Mouse (Mus musculus) left cerebral cortex, postnatal 4 days (tissue): ENCODE results near the gene Slc44a2. TPM values are rescaled to one million over a fixed set of nuclear protein-coding genes. Genes with fewer than 3 reads are reported as not detected.
"Not testable (repeated sequence)": the region's sequence is repeated elsewhere in the genome, so short reads cannot be mapped to it uniquely, and the experiment has no call there.

Experiments used
- DNase-seq: peaks from one replicate; pipeline ENCODE4 v3.0.0-alpha.2; 2022
- intact Hi-C: fragments of 180-260 bp; cut with DNase I; formaldehyde crosslinking; loops from one replicate; pipeline ENCODE4 v1.15.1; 2025
- total RNA-seq, 2 experiments: library from RNA; stranded (reverse); gene quantifications; 2 replicates each; pipeline ENCODE4 v1.2.3; 2021

The Slc44a2 gene
- total RNA-seq, 2 experiments from 2014 or later, result 69.9 to 71.5 TPM

DNA sequence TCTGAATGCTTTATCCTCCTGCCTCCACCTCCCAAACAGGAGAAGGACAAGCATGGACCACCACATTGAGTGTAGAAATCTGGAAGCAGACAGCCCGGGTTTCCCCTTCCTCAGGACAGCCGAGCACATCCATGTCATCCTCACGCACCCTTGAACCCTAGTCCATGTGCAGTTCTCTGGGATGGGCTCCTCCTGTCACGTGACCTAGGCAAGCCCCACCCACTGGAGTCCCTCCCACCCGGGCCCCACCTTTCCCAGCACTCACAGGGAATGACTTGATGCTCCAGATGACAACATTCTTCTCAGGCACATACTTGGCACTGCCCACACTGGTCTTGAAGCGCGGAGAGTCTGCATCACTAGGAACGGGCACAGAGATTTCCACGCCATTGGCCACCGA, 21.5 kb upstream of the Slc44a2 start:
- intact Hi-C loops, result no loop called here
- no peak for DNase-seq

DNA sequence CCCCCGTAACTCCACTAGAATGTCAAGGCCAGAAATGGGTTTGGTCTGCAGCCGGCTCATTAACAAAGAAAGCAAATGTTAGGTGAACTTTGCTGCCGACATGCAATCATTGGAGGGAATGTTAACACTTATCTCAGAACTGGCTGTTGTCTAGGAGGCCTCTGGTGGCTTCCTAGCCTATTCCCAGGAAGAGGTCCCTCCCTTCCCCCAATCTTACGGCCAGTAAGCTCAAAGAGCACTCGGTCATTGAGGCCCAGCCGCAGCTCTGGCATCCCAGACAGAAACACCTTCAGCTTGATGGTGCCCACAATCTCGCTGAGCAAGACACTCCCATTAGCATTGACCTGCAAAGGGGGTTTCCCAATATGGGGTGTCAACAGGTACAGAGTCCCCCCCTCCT, 15.4 kb upstream of the Slc44a2 start:
- intact Hi-C loops, result no loop called here
- no peak for DNase-seq

DNA sequence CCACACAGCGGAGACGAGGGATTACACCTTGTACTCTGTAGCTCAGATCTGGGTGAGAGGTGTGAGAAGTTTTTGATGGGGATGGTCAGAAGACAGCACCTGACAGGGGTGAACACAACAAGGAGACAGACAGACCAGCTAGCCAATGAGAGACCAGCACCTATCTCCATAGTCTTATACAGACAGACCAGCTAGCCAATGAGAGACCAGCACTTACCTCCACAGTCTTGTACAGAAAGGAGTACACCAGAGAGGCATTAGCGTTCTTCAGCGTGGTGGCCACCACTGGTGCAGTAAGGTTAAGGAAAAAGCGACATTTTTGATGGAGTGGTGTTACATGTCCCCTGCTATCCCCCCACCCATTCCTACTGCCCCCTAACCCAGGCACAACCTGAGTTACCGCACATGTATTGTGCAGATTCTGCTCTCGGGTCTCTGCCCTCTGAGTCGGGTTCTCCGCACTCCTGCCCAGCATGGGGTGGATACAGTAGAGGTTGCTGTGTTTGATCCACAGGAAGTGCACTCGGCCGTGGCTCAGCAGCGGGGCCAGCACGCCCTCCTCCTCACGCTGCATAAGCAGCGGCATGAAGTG, 11.3 kb upstream of the Slc44a2 start:
- intact Hi-C loops, result no loop called here
- DNase-seq, result no peak

DNA sequence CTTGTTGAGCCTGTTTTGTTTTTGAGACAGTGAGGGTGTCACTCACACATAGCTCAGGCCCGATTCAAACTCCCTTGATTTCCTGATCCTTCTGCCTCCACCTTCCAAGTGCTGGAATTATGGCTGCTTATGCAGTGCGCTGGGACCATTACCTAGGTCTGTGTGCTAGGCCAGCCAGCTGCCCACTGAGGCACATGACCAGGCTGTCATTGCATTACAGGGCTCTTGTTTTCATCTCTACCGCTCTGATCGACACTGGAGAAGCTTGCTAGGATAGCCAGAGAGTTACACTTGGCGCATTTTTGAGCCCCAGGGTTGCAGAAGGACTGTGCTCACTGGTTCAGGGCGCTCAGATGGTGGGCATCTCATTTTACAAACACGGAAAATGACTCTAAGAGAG, 8.8 kb upstream of the Slc44a2 start:
- intact Hi-C loops, result no loop called here
- DNase-seq, result no peak

DNA sequence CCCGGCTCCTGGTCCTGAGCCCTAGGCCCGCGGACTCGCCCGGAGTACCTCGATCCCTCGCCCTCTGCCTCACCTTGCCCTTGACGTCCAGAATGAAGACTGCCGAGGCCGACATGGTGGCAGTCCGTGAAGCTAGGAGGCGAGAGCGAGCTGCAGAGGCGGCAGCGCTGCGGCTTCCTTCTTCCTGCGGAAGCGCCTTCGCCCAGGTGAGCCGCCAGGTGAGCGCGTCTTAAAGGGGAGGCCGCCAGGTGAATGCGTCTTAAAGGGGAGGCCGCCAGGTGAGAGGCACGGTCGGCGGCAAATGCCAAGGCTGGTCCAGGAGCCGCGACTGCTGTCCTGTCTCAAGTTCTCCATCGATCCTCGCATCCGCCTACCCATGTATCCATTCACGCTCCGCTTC, 8.4 kb upstream of the Slc44a2 start, which contains the start of gene Ap1m2:
Gene Ap1m2 (minus strand): TSS at position 204 of the 400 bp plus-strand sequence.
- intact Hi-C loops, result no loop called here
- DNase-seq, result no peak

DNA sequence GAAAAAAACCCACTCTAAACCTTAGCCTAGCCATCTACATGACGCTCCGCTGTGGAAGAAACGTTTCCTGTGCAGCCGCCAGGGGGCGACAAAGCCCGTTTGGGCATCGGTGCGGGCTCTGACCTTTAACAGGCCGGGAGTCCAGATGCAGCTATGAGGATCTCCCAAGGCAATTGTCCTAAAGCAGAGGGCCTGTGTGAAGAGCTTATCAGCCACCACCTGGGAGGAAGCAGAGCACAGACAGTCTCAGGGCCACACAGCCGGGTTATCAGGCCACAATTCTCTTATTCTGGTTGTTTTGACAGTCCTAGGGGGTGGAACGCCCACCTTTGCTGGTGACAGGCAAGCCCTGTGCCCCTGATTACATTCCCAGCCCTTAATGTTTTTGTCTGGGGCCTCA, 7.1 kb upstream of the Slc44a2 start:
- peak; percentile 89 for DNase-seq
- intact Hi-C loops, result no loop called here

DNA sequence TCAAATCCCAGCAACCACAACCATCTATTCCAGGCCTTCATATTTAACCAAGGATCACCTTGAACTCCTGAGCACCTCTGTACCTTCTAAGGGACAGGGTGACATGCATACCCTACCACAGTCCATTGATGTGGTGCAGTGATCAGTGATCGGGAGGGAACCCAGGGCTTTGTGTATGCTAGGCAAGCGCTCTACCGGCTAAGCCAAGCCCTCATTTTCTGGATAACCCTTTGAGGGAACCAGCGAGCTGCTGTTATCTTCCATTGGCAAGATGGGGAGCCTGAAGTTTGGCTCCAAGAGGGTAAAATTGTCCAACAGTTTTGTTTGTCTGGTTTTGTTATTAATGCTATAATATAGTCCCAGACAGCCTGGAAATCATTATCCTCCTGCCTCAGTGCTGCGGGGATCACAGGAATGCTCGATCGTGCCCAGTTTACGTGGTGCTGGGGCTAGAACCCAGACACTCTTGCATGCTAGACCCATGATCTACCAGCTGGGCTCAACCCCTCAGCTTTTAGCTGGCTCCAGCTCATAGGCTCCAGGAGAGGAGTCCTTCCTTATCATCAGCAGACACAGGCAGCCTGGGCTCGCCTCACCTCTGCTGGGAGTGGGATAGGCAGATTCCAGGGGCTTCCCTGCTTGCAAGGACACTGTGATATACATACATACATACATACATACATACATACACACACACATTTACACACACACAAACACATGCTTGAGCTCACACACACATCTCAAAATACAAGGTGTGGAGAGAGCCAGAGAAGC, 5.9 kb upstream of the Slc44a2 start:
- intact Hi-C loops, result no loop called here
- DNase-seq, result no peak

DNA sequence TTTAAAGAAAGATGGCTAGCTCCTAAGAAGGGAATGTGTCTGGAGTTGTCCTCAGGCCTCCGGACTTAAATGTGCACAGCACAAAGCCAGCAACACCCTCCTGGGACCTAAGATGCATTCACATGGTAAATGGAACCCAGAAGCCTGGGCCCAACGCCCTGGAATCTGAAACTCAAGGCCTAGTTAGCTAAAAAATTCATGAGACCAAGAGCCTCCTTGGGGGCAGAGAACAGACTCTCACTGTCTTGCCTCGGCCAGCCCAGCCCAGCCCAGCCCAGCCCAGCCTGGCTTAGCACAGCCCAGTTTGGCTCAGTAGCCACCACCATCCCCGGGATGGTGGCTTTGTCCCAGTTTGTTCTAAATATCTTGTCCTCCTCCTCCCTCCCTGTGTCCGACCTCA, 5.1 kb upstream of the Slc44a2 start:
- intact Hi-C loops, result no loop called here
- DNase-seq, result no peak

DNA sequence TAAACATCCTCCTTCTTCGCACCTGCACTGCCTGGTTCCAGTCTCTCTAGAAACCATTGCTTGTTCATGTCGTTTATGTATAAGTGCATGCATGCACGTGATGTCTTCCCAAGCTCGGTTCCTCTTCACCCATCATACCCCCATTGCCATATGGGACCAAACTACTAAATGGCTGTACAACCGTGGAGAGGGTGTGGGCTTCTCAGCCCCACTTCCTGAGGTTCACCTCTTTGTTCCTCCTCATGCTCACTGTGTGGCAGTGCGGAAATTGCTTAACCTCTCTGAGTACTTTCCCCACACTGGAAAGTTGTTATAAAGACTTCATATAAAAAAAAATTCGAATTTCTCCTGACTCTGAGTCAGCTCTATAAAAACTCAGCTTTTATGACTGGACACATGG, 3.8 kb upstream of the Slc44a2 start:
- no peak for DNase-seq
- intact Hi-C loops, result no loop called here

DNA sequence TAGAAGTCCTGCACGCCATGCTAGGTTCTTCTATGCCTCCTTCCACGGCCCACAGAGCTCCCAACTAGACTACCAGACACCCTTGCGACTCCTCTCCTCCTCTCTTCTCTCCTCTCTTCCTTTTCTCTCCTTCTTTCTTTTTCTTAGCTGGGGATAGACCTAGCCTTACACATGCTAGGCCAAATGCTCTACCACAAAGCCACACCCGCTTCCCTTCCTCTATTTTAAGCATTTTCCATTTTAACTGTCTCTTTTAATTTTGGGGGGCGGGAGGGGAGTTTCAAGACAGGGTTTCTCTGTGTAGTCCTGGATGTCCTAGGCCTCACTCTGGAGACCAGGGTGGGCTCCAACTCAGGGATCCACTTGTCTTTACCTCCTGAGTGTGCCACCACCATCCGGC, 1.7 kb upstream of the Slc44a2 start:
- intact Hi-C loops, result no loop called here
- no peak for DNase-seq

DNA sequence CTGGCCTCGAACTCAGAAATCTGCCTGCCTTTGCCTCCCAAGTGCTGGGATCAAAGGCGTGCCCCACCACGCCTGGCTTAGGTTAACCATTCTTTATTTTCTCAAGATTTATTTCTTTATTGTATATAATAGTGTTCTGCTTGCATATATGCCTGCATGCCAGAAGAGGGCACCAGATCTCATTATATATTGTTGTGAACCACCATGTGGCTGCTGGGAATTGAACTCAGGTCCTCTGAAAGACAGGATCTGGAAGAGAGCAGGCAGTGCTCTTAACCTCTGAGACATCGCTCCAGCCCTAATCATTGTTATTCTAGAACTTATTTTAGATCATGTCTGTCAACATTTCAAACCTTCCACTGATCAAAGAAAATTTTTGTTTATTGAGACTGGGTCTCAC, 995 bp upstream of the Slc44a2 start:
- no peak for DNase-seq
- intact Hi-C loops, result no loop called here

DNA sequence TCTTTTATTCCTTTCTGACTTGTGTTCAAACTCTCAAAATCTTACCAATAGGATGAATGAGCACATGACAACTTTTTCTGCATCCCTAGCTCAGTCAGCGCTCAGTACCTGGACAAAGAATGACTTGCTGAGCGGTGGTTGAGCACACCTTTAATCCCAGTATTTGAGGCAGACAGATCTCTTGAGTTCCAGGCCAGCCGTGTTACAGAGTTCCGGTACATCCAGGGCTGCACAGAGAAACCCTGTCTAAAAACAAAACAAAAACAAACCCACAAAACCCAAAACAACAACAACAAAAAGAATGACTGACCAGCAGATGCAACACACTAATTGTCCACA, 249 bp upstream of the Slc44a2 start:
- no peak for DNase-seq
- intact Hi-C loops, result no loop called here

DNA sequence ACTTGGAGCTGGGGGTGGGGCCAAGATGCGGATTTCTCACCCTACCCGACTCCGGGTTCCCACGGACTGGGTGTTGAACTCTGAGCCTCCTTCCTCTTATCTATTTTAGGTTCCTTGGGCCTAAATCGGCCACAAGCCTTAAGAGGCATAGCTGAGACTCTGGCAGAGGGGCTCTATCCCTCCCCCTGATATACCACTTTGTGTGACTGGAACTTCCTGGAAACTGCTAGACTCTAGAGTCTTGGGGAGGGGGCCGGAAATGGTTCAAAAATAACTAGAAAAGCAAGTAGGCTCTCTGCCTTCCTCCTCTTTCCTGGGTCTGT, 976 bp downstream of the Slc44a2 start:
- intact Hi-C loops, result no loop called here
- DNase-seq, result no peak

DNA sequence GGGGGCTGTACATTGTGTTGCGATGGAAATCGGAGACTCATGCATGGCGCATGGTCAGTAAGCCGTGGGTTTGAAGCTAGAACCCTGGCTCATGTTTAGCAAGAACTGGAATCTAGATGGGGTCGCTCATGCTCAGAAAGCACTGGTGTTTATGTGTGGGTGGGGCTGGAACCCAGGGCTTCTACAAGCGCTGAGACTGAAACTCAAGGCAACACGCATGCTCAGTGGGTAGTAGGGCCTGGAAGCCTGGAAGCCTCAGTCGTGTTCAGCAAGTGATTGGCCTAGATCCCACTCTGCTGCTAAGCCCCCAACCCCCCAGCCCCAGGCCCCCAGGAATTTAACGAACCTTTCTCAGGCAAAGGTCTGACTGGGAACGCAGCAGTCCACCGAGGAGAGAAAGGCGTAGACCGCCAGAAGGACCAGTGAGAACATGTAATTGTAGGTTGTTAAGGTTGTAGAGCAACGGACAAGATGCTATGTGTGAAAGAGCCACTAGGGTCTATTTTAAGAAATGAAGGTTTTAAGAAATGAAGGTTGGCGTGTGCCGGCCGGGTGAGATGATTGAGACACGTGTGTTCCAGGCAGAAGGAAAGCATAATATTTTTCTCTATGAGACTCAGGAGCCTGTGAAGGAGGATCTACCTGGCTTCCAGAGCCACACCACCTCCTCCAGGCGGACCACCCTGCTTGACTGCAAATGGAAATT, 1.9 kb downstream of the Slc44a2 start:
- intact Hi-C loops, result no loop called here
- no peak for DNase-seq

DNA sequence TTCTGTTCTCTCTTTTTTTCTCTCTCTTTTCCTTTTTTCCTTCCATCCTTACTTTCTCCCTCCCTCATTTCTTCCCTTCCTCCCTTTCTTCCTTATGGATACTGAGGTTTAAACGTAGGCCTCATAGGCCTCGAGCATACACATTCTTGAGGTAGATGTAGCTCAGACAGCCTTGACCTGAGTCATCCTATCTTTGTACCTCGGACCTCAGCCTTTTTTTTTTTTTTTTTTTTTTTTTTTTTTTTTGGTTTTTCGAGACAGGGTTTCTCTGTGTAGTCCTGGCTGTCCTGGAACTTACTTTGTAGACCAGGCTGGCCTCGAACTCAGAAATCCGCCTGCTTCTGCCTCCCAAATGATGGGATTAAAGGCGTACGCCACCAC, 2.4 kb downstream of the Slc44a2 start:
- DNase-seq, intact Hi-C loops: not testable (repeated sequence)

DNA sequence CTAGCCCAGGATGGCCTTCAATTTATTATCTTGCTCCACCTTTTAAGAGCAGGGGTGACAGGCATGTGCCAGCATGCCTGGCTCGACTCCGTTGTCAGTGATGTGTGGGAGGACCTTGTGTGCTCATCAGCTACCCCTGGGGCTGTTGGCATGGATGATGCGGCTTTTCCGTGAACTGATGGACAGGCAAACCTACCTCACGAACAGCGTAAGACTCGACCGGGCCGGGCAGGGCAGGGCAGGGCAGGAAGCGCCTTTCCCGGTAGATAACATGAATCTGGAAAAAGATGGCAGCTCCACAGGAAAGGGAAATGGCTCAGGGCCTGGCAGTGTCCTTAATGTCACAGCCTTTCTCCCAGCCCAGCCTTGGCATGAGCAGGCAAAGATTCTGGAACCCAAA, 3.8 kb downstream of the Slc44a2 start:
- no peak for DNase-seq
- intact Hi-C loops, result no loop called here

DNA sequence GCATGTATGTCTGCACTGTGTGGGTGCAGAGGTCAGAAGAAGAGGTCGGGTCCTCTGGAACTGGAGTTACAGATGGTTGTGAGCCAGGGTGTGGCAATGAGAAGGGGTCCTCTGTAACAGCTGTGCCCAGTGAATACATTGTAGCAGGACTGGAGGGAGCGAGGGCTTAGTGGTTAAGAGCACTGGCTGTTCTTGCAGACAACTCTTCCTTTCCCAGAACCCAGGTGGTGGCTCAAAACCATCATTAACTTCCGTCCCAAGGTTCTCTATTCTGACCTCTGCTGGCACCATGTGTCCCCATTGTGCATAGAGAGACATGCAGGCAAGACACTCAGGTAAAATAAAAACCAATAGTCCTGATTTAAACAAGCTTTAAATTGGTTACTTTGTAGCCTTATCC, 7.1 kb downstream of the Slc44a2 start:
- DNase-seq, result no peak
- intact Hi-C loops, result no loop called here

DNA sequence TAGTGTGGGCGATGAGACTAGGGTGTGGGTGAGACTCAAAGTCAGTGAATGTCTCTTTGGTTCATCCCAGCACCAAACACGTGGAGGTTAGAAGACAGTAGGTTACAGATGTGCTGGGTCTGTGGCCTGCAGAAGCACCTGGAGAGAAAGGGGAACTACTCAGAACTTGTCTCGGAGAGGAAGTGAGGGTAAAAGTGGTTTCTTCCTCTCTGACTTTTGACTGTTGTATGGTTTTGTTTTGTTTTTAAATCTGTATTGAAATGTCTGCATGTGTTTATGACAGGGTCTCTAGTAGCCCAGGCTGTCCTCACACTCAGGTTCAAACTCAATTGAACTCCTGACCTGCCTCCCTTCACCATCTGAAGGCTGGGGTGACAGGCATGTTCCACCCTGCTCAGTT, 7.5 kb downstream of the Slc44a2 start:
- intact Hi-C loops, result no loop called here

DNA sequence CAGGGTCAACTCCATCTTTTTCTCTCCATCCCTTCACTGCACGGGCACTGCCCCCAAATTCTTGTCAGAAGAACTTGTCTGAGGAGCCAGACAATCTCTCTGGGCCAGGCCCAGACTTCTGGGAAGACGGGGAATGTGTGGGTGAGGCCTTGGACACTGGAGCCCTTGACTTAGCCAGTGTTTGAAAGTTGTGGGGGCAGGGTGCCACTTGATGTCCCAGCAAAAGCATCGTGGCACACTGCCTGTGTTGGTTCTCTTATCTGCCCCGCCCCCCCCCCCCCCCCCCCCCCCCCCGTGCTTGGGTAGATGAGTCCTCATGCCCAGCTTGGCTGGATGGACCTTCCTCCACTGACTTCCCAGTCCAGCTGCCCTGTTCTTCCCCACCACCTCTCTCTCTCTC, 8.5 kb downstream of the Slc44a2 start:
- intact Hi-C loops, result no loop called here

More for the DNA sequence above, 7.5 kb downstream of the Slc44a2 start:
- DNase-seq, result no peak

DNA sequence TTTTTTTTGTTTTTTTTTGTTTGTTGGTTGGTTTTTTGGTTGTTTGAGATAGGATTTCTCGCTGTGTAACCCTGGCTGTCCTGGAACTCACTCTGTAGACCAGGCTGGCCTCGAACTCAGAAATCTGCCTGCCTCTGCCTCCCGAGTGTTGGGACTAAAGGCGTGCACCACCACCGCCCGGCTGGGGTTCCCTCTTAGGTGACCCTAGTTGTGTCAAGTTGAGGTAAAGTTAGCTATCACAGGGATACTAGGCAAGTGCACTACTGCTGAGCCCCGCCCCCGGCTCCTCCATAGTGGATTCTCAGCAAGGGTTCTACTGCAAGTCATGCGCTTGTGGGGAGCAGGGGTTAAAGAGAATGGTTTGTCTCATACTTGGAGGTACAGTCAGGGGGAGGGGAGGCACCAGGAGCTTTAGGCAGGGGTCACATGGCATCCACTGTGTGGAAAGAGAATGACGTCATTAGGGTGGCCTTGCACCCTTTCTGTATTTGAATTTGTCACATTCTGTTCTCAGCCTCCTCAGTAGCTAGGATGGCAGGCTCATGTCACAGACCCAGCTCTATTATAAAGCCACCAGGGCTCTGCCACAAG, 9.3 kb downstream of the Slc44a2 start:
- DNase-seq, result no peak
- intact Hi-C loops, result no loop called here

More for the DNA sequence above, 8.5 kb downstream of the Slc44a2 start:
- no peak for DNase-seq

DNA sequence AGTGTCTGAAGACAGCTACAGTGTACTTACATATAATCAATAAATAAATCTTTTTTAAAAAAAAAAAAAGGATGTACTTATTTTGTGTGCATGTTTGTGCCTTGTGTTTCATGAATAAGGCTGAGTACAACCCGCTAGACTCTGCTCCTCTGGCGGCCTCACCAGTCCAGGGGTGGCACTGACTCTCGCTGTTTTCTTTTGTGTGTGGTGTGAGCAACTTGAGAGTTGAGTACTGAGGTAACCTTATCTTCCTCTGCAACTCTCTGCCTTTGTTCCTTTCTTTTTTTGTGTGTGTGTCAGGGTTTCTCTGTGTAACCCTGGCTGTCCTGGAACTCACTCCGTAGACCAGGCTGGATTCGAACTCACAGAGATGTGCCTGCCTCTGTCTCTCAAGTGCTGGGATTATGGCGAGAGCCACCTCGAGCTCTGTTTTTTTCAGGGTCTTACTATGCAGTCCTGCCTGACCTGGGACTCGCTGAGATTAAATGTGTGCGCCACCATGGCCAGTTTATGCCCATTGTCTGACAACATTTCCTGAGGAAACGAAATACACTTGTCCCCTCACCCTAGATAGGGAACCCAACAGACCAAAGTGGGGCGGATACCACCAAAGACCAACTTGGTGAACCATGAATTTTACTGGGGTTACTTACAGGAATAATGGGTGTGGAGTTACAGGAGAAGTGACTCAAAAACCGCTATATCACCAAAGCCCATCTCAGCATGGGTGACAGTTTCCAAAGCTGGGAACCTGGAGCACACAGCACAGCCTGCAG, 11.1 kb downstream of the Slc44a2 start:
- intact Hi-C loops, result no loop called here
- no peak for DNase-seq
